Mouse (Mus musculus) myocyte (in vitro differentiated cells): Measurements from ENCODE around the gene Abcb8. TPM values are rescaled to one million over a fixed set of nuclear protein-coding genes. Genes with fewer than 3 reads are reported as not detected.

Source experiments
- H3K27me3 ChIP-seq: one replicate; pipeline ENCODE4 v1.6.1; 2011; ENCODE audit not compliant: control insufficient read depth, insufficient read depth, insufficient read length
- H3K36me3 ChIP-seq: one replicate; pipeline ENCODE4 v1.6.1; 2011; ENCODE audit not compliant: control insufficient read depth, insufficient read depth
- H3K4me2 ChIP-seq: one replicate; pipeline ENCODE4 v1.6.1; 2011; ENCODE audit warnings: low read depth, control low read depth
- H3K4me3 ChIP-seq: one replicate; pipeline ENCODE4 v1.5.1; 2011; ENCODE audit warnings: mild to moderate bottlenecking, control low read depth, moderate library complexity
- H3K79me2 ChIP-seq: one replicate; pipeline ENCODE4 v1.6.1; 2011; ENCODE audit not compliant: control insufficient read depth, insufficient read depth
- H3ac ChIP-seq: one replicate; pipeline ENCODE4 v1.6.1; 2011; ENCODE audit not compliant: control insufficient read depth, insufficient read length
- CEBPB ChIP-seq: IDR thresholded peaks from 2 replicates; pipeline ENCODE4 v1.6.1; 2011; ENCODE audit warnings: mild to moderate bottlenecking, moderate library complexity; ENCODE audit not compliant: poor library complexity, insufficient read depth, severe bottlenecking
- E2F4 ChIP-seq: IDR thresholded peaks from one replicate; pipeline ENCODE4 v1.6.1; 2011; ENCODE audit warnings: mild to moderate bottlenecking, control low read depth, moderate library complexity; ENCODE audit not compliant: insufficient read depth
- MAX ChIP-seq: IDR thresholded peaks from one replicate; pipeline ENCODE4 v1.6.1; 2011; ENCODE audit warnings: low read depth, mild to moderate bottlenecking, control low read depth
- MYOD1 ChIP-seq, 3 experiments: IDR thresholded peaks; one replicate each; pipeline ENCODE4 v1.6.1; 2011; ENCODE audit warnings: control low read depth in 2 of 3, low read depth in 2 of 3, mild to moderate bottlenecking in 2 of 3, moderate library complexity in 1 of 3; ENCODE audit not compliant: insufficient read length in 2 of 3, control insufficient read depth in 1 of 3
- MYOG ChIP-seq, 3 experiments: IDR thresholded peaks; one replicate each; pipeline ENCODE4 v1.6.1; 2011; ENCODE audit warnings: control low read depth in 2 of 3, low read depth in 2 of 3, mild to moderate bottlenecking in 2 of 3; ENCODE audit not compliant: insufficient read length in 2 of 3, control insufficient read depth in 1 of 3, insufficient read depth in 1 of 3
- POLR2A ChIP-seq: IDR thresholded peaks from one replicate; pipeline ENCODE4 v1.6.1; 2011; ENCODE audit warnings: low read depth, mild to moderate bottlenecking, control low read depth, moderate library complexity; ENCODE audit not compliant: insufficient read length
- POLR2AphosphoS2 ChIP-seq: IDR thresholded peaks from one replicate; pipeline ENCODE4 v1.6.1; 2011; ENCODE audit warnings: low read depth, control low read depth; ENCODE audit not compliant: insufficient read length
- REST ChIP-seq: IDR thresholded peaks from one replicate; pipeline ENCODE4 v1.6.1; 2011; ENCODE audit warnings: mild to moderate bottlenecking, control low read depth, moderate library complexity; ENCODE audit not compliant: insufficient read depth, insufficient read length
- SRF ChIP-seq: IDR thresholded peaks from one replicate; pipeline ENCODE4 v1.6.1; 2011; ENCODE audit warnings: low read depth; ENCODE audit not compliant: control insufficient read depth, insufficient read length
- TCF12 ChIP-seq: IDR thresholded peaks from one replicate; pipeline ENCODE4 v1.6.1; 2011; ENCODE audit warnings: mild to moderate bottlenecking, control low read depth; ENCODE audit not compliant: poor library complexity, insufficient read depth, severe bottlenecking
- TCF3 ChIP-seq: IDR thresholded peaks from one replicate; pipeline ENCODE4 v1.6.1; 2011; ENCODE audit warnings: low read depth, control low read depth; ENCODE audit not compliant: insufficient read length
- USF1 ChIP-seq: IDR thresholded peaks from one replicate; pipeline ENCODE4 v1.6.1; 2011; ENCODE audit warnings: low read depth, mild to moderate bottlenecking, control low read depth, moderate library complexity
- polyA plus RNA-seq: library from polyadenylated mRNA; unstranded; fragments of >200 nt; fragmentation: generic; extraction: Trizol; gene quantifications from one replicate; pipeline ENCODE4 v1.2.1, GENCODE M21; 2012; ENCODE audit warnings: missing spikeins

The Abcb8 gene
- polyA plus RNA-seq, result 37.7 TPM

DNA sequence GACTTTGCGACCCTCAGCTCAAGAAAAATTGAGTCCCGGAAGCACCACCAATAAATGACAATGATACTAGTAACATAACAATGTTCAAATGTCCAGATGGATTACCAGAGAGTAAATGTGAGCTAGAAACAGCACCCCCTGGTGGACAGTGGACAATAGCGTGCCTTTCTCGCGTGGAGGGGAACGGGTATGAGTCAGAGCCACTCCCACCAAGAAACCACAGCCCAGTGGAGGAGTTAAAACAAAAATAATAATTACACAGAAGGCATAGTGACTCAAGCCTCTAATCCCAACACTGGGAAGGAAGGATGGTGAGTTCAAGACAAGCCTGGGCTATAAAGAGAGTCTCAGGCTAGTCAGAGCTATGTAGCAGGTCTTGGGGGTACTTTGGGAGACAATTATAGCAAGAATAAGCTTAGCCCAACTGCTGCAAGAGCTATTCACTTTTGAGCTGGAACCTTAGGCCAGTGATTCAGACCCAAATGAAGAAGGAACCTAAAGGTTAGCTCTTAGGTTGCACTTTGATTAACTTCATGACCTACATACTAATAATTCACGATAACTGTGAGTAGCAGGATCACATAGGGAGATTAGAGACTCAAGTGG, at the start of gene Abcb8:
Abcb8 (plus strand) TSS at position 272 of the 606 bp plus-strand sequence.
- no peaks in the 10 kb centered on the region for H3K36me3 ChIP-seq
- H3K4me3 ChIP-seq, result peak within 1 kb of the TSS; percentile 28
- H3ac ChIP-seq, result no peak within 1 kb of the TSS
- no peaks in the 10 kb centered on the region for H3K79me2 ChIP-seq
- no peaks in the 10 kb centered on the region for H3K27me3 ChIP-seq
- peak within 1 kb of the TSS; percentile 70 for H3K4me2 ChIP-seq
- TF ChIP-seq REST, result no peak
- no peak for TF ChIP-seq USF1
- TF ChIP-seq CEBPB, result no peak
- TF ChIP-seq MAX, result no peak
- no peak for TF ChIP-seq MYOD1 (IDR thresholded peaks at IDR 0.05; ENCODE audit: control insufficient read depth in 1 of 3, insufficient read length in 2 of 3, low read depth in 2 of 3)
- TF ChIP-seq TCF3, result no peak
- TF ChIP-seq POLR2A, result no peak
- TF ChIP-seq E2F4, result no peak
- TF ChIP-seq POLR2AphosphoS2, result no peak

DNA sequence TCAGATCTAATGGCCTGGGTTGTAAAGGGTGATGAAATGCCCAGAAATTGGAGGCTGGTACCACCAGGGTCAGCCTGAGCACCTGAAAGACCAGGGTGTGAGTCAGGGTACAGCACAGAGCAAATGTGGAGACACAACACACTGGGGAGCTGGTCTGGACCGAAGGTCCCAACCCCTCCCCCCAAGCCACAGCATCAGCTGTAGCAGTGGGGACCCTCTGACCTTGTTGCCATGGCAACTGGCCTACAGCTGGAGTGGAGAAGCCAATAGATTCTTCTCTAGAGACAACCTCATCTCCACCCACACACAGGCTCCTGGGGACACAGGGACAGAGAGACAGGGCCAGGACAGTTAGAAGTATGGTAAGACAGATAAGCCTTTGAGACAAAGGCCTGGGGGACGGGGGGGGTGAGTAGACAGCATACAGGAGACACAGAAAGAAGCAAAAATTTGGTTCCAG, 49.5 kb upstream of the Abcb8 start:
- Histone ChIP-seq H3K36me3 (no peaks in the 10 kb centered on the region), H3ac (no peak overlapping the region), H3K4me3 (no peak overlapping the region), H3K27me3 (no peaks in the 10 kb centered on the region), H3K79me2 (no peaks in the 10 kb centered on the region), H3K4me2 (peak overlapping the region; percentile 52)
- no peak for TF ChIP-seq MYOG (IDR thresholded peaks at IDR 0.05; ENCODE audit: control insufficient read depth in 1 of 3, insufficient read depth in 1 of 3, insufficient read length in 2 of 3, low read depth in 2 of 3)
- peak; percentile 86 for TF ChIP-seq CEBPB

DNA sequence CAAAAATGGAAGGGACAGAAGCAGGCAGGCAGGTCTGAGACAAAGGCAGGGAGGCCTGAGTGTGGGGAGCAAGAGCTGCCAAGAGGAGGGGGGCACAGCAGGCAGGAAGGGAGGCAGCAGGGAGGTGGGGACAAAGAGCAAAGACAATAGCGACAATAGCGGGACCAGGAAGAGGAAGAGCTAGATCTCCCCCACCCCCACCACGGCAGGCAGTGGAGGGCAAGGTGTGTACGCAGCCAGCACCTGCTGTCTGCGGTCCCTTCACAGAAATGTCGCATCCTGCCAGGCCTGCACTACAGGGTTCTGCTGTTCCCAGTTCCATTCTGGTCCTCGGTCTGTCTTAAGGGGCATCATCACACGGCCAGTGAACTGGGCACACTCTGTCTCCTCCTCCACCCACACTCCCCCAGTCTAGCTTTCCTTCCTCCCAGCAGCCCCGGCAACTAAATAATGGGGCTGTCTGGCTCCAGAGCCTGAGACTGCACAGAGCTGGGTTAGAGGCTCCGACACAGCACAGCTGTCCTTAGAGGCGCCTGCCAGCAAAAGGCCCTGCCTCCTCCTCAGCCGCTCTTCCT, 48.9 kb upstream of the Abcb8 start:
- TF ChIP-seq POLR2A (no peak), MAX (no peak), MYOD1 (IDR thresholded peaks at IDR 0.05; ENCODE audit: control insufficient read depth in 1 of 3, insufficient read length in 2 of 3, low read depth in 2 of 3) (peak in 1 of 3 experiments; percentile 10), SRF (no peak)
- Histone ChIP-seq H3ac (no peak overlapping the region), H3K36me3 (no peaks in the 10 kb centered on the region), H3K27me3 (no peaks in the 10 kb centered on the region), H3K4me3 (no peak overlapping the region), H3K79me2 (no peaks in the 10 kb centered on the region), H3K4me2 (no peak overlapping the region)

DNA sequence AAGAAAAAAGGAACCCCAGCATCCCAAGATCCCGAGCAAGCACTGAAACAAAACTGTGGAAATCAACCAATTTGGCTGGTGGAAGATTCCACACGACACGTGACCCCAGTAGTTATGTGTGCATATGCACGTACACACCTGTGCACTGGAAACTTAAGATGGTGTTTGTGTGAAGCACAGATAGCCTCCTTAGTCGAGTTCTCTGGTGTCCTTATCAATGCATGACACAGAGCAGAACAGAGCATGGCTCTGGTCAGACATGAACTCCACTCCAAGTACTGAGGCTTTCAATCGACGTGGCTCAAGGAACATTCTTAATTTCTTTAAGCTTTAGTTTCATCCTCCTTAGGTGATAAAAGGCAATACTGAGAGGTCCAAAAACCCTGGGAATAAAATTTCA, 47.1 kb upstream of the Abcb8 start:
- H3K4me3 ChIP-seq, result no peak overlapping the region
- no peaks in the 10 kb centered on the region for H3K79me2 ChIP-seq
- no peak for TF ChIP-seq POLR2AphosphoS2
- no peak for TF ChIP-seq POLR2A
- no peak for TF ChIP-seq TCF12
- no peak for TF ChIP-seq MYOG (IDR thresholded peaks at IDR 0.05; ENCODE audit: control insufficient read depth in 1 of 3, insufficient read depth in 1 of 3, insufficient read length in 2 of 3, low read depth in 2 of 3)
- no peak for TF ChIP-seq TCF3
- no peak for TF ChIP-seq MYOD1 (IDR thresholded peaks at IDR 0.05; ENCODE audit: control insufficient read depth in 1 of 3, insufficient read length in 2 of 3, low read depth in 2 of 3)
- no peak for TF ChIP-seq USF1
- no peak for TF ChIP-seq CEBPB
- TF ChIP-seq REST, result no peak
- TF ChIP-seq SRF, result no peak
- TF ChIP-seq E2F4, result no peak
- no peak for TF ChIP-seq MAX
- no peak overlapping the region for H3K4me2 ChIP-seq
- H3K27me3 ChIP-seq, result no peaks in the 10 kb centered on the region
- no peak overlapping the region for H3ac ChIP-seq
- no peaks in the 10 kb centered on the region for H3K36me3 ChIP-seq

DNA sequence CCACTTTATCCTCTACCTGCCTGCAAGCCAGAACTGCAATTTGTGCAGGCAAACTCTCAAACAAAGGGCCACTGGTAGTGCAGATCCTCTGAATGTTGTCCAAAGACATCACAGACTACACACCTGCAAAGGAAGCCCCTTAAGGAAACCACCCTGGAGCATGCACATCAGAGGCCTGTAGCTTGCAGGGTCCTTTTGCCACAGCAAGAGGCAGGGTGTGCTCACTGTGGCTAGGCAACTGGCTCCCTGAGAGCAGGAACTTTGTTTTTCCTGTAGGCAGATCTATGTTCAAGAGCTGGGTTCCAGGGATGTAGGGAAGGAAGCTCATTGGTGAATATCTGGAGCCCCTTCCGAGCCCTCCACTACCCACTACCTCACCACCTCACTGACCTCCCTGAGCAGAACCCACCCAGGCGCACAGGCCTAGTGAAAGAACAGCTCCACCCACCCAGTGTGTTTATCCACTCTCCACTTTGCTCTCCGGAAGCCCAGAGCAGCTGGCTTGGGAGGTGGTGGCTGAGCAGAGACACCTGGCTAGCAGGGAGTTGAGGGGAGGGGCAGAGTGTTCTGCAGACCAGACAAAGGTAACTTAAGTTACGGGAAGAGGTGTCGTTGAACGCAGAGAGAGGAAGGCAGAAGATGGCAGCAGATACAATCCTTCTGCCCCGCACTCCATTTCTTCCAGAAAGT, 46.1 kb upstream of the Abcb8 start:
- Histone ChIP-seq H3K79me2 (no peaks in the 10 kb centered on the region), H3K4me3 (no peak overlapping the region), H3K36me3 (no peaks in the 10 kb centered on the region), H3K4me2 (no peak overlapping the region), H3ac (no peak overlapping the region), H3K27me3 (no peaks in the 10 kb centered on the region)
- TF ChIP-seq SRF, result no peak
- TF ChIP-seq MAX, result no peak
- no peak for TF ChIP-seq TCF12
- TF ChIP-seq REST, result no peak
- TF ChIP-seq E2F4, result no peak
- no peak for TF ChIP-seq POLR2AphosphoS2
- TF ChIP-seq POLR2A, result no peak
- TF ChIP-seq TCF3, result no peak
- no peak for TF ChIP-seq MYOD1 (IDR thresholded peaks at IDR 0.05; ENCODE audit: control insufficient read depth in 1 of 3, insufficient read length in 2 of 3, low read depth in 2 of 3)
- TF ChIP-seq CEBPB, result no peak
- TF ChIP-seq MYOG (IDR thresholded peaks at IDR 0.05; ENCODE audit: control insufficient read depth in 1 of 3, insufficient read depth in 1 of 3, insufficient read length in 2 of 3, low read depth in 2 of 3), result no peak
- TF ChIP-seq USF1, result no peak
